Mouse (Mus musculus) limb, embryonic 14.5 days (tissue): Measurements from ENCODE around the gene Nploc4. TPM values are rescaled to one million over a fixed set of nuclear protein-coding genes. Genes with fewer than 3 reads are reported as not detected.

Source experiments
- ATAC-seq: fragments of 200-750 bp; cut with Nextera tagmentation; 2 replicates; pipeline ENCODE4 v1.8.0; 2017; ENCODE audit warnings: low read depth, moderate number of reproducible peaks, moderate TSS enrichment; ENCODE audit not compliant: low FRiP score
- DNase-seq: peaks from one replicate; pipeline ENCODE4 v3.0.0-alpha.2; 2015; ENCODE audit warnings: low spot score
- H3K27ac ChIP-seq: fragments of 300-500 bp; sonication (generic); replicated peaks from 2 replicates; pipeline ENCODE4 v1.5.1; 2014; ENCODE audit warnings: low read depth, mild to moderate bottlenecking, low read length, moderate library complexity, mixed read lengths
- H3K27me3 ChIP-seq: fragments of 300-500 bp; sonication (generic); 2 replicates; pipeline ENCODE4 v1.6.1; 2014; ENCODE audit warnings: low read length, mixed read lengths; ENCODE audit not compliant: control insufficient read depth, insufficient read depth
- H3K36me3 ChIP-seq: fragments of 300-500 bp; sonication (generic); 2 replicates; pipeline ENCODE4 v1.6.1; 2014; ENCODE audit warnings: mild to moderate bottlenecking, low read length, moderate library complexity, mixed read lengths; ENCODE audit not compliant: control insufficient read depth, insufficient read depth
- H3K4me1 ChIP-seq: fragments of 300-500 bp; sonication (generic); 2 replicates; pipeline ENCODE4 v1.6.1; 2014; ENCODE audit warnings: antibody characterized with exemption, low read length, mixed read lengths; ENCODE audit not compliant: control insufficient read depth, insufficient read depth
- H3K4me2 ChIP-seq: fragments of 300-500 bp; sonication (generic); replicated peaks from 2 replicates; pipeline ENCODE4 v1.6.1; 2014; ENCODE audit warnings: low read depth, mild to moderate bottlenecking, low read length, moderate library complexity; ENCODE audit not compliant: severe bottlenecking
- H3K4me3 ChIP-seq: fragments of 300-500 bp; sonication (generic); replicated peaks from 2 replicates; pipeline ENCODE4 v1.5.1; 2014; ENCODE audit warnings: low read length
- H3K9ac ChIP-seq: fragments of 300-500 bp; sonication (generic); 2 replicates; pipeline ENCODE4 v1.6.1; 2014; ENCODE audit warnings: mild to moderate bottlenecking, low read depth, low read length, moderate library complexity; ENCODE audit not compliant: severe bottlenecking
- H3K9me3 ChIP-seq: fragments of 300-500 bp; sonication (generic); 2 replicates; pipeline ENCODE4 v1.6.1; 2016; ENCODE audit warnings: low read length; ENCODE audit not compliant: control insufficient read depth
- POLR2A ChIP-seq: fragments of 200-500 bp; IDR thresholded peaks from 2 replicates; pipeline ENCODE4 v1.8.0; 2012; ENCODE audit warnings: inconsistent platforms, mild to moderate bottlenecking, moderate library complexity, borderline replicate concordance; ENCODE audit not compliant: insufficient read depth, insufficient read length; ENCODE audit errors: extremely low read depth
- WGBS: fragments of 180-500 bp; shearing (Covaris S2); extraction: QIAGEN DNeasy Blood & Tissue Kit; methylation state at CpG from one replicate; pipeline ENCODE4 v1.1.7; 2014; 5-methylcytosine and 5-hydroxymethylcytosine counted together
- polyA plus RNA-seq, 2 experiments: library from polyadenylated mRNA; depleted of rRNA in 1 of 2; stranded (reverse) in 1 of 2; unstranded in 1 of 2; fragments of >200 nt; fragmentation: Nextera tagmentation in 1 of 2; extraction: Ambion mirVana in 1 of 2; gene quantifications; 2 replicates each; pipeline versions ENCODE4 v1.2.1 to v1.2.3; 2012 to 2014

The Nploc4 gene
- polyA plus RNA-seq, 2 experiments: 38.8 to 51.5 TPM

- Histone ChIP-seq H3K36me3 (peaks cover 58% of the 10 kb centered on the region), H3K9me3 (no peaks in the 10 kb centered on the region), H3K27me3 (no peaks in the 10 kb centered on the region), H3K4me3 (no peak overlapping the region), H3K4me1 (no peaks in the 10 kb centered on the region), H3K4me2 (no peak overlapping the region), H3K27ac (no peak overlapping the region), H3K9ac (no peak overlapping the region)
- TF ChIP-seq POLR2A: no peak
- no peak for DNase-seq
- 36% methylated on average over 8 of the region's 8 CpGs for WGBS
- ATAC-seq: peak; percentile 66
Observed at GRCm38 (mm10) chr11:120369656-120370055, 67.9 kb downstream of the Nploc4 start.

- H3K36me3 ChIP-seq: peaks cover 27% of the 10 kb centered on the region
- no peak for TF ChIP-seq POLR2A
- H3K4me3 ChIP-seq: no peak overlapping the region
- no peaks in the 10 kb centered on the region for H3K27me3 ChIP-seq
- H3K9me3 ChIP-seq: no peaks in the 10 kb centered on the region
- H3K27ac ChIP-seq: no peak overlapping the region
- no peak overlapping the region for H3K9ac ChIP-seq
- no peak overlapping the region for H3K4me2 ChIP-seq
- no peaks in the 10 kb centered on the region for H3K4me1 ChIP-seq
- DNase-seq: no peak
- WGBS: 41% methylated on average over 7 of the region's 7 CpGs
- ATAC-seq: no peak
Observed at GRCm38 (mm10) chr11:120366443-120367027, 71.0 kb downstream of the Nploc4 start.

GRCm38 (mm10) chr11:120362891-120363290, 74.6 kb downstream of the Nploc4 start:
- WGBS: 82% methylated on average over 6 of the region's 6 CpGs
- Histone ChIP-seq H3K4me2 (no peak overlapping the region), H3K4me1 (peaks cover 16% of the 10 kb centered on the region), H3K4me3 (no peak overlapping the region), H3K36me3 (no peaks in the 10 kb centered on the region), H3K27ac (no peak overlapping the region), H3K27me3 (no peaks in the 10 kb centered on the region), H3K9ac (no peak overlapping the region), H3K9me3 (no peaks in the 10 kb centered on the region)
- no peak for ATAC-seq
- no peak for TF ChIP-seq POLR2A
- no peak for DNase-seq

GRCm38 (mm10) chr11:120361295-120361694, 76.2 kb downstream of the Nploc4 start, which contains the start of gene Fscn2:
TSS of gene Fscn2 (plus strand) at chr11:120361534.
- no peaks in the 10 kb centered on the region for H3K27me3 ChIP-seq
- 0 out of 2 replicates have a peak within 1 kb of the TSS, but pooled peaks have one; percentile 3 for H3K9ac ChIP-seq
- peaks cover 24% of the 10 kb centered on the region for H3K4me1 ChIP-seq
- no peaks in the 10 kb centered on the region for H3K36me3 ChIP-seq
- H3K9me3 ChIP-seq: no peaks in the 10 kb centered on the region
- TF ChIP-seq POLR2A: no peak
- 75% methylated on average over 10 of the region's 10 CpGs for WGBS
- H3K4me2 ChIP-seq: no peak within 1 kb of the TSS
- no peak within 1 kb of the TSS for H3K4me3 ChIP-seq
- DNase-seq (no peak), ATAC-seq (no peak)
- no peak within 1 kb of the TSS for H3K27ac ChIP-seq

GRCm38 (mm10) chr11:120360755-120361154, 76.8 kb downstream of the Nploc4 start:
- DNase-seq (no peak), ATAC-seq (no peak)
- Histone ChIP-seq H3K4me2 (no peak overlapping the region), H3K9me3 (no peaks in the 10 kb centered on the region), H3K4me1 (peaks cover 24% of the 10 kb centered on the region), H3K36me3 (no peaks in the 10 kb centered on the region), H3K9ac (0 out of 2 replicates have a peak overlapping the region, but pooled peaks have one; percentile 3), H3K27ac (no peak overlapping the region), H3K4me3 (no peak overlapping the region), H3K27me3 (no peaks in the 10 kb centered on the region)
- WGBS: 44% methylated on average over 5 of the region's 5 CpGs
- no peak for TF ChIP-seq POLR2A
